Mouse (Mus musculus) midbrain, postnatal 0 days (tissue): Measurements from ENCODE around the gene Mas1. TPM values are rescaled to one million over a fixed set of nuclear protein-coding genes. Genes with fewer than 3 reads are reported as not detected.

Experiments used
- ATAC-seq: fragments of 200-750 bp; cut with Nextera tagmentation; 2 replicates; pipeline ENCODE4 v1.8.0; 2017; ENCODE audit warnings: moderate number of reproducible peaks, mild to moderate bottlenecking, moderate TSS enrichment, moderate library complexity; ENCODE audit not compliant: low FRiP score
- DNase-seq: peaks from one replicate; pipeline ENCODE4 v3.0.0-alpha.2; 2015; ENCODE audit warnings: low spot score
- H3K27ac ChIP-seq: fragments of 300-500 bp; sonication (generic); 2 replicates; pipeline ENCODE4 v1.5.1; 2014; ENCODE audit warnings: low read depth, mild to moderate bottlenecking, low read length, mixed read lengths
- H3K27me3 ChIP-seq: fragments of 300-500 bp; sonication (generic); 2 replicates; pipeline ENCODE4 v1.6.1; 2014; ENCODE audit warnings: low read length, control low read depth, mixed read lengths; ENCODE audit not compliant: insufficient read depth
- H3K36me3 ChIP-seq: fragments of 300-500 bp; sonication (generic); 2 replicates; pipeline ENCODE4 v1.6.1; 2014; ENCODE audit warnings: low read length, control low read depth, mixed read lengths; ENCODE audit not compliant: insufficient read depth
- H3K4me1 ChIP-seq: fragments of 300-500 bp; sonication (generic); 2 replicates; pipeline ENCODE4 v1.6.1; 2014; ENCODE audit warnings: mild to moderate bottlenecking, control low read depth, antibody characterized with exemption, low read length, mixed read lengths; ENCODE audit not compliant: insufficient read depth
- H3K4me2 ChIP-seq: fragments of 300-500 bp; sonication (generic); 2 replicates; pipeline ENCODE4 v1.6.1; 2014; ENCODE audit warnings: low read depth, mild to moderate bottlenecking, low read length, mixed read lengths; ENCODE audit not compliant: poor library complexity, severe bottlenecking
- H3K4me3 ChIP-seq: fragments of 300-500 bp; sonication (generic); 2 replicates; pipeline ENCODE4 v1.5.1; 2014; ENCODE audit warnings: low read depth, mild to moderate bottlenecking, low read length, moderate library complexity
- H3K9ac ChIP-seq: fragments of 300-500 bp; sonication (generic); replicated peaks from 2 replicates; pipeline ENCODE4 v1.6.1; 2014; ENCODE audit warnings: mild to moderate bottlenecking, low read length, moderate library complexity, mixed read lengths; ENCODE audit not compliant: poor library complexity, severe bottlenecking
- H3K9me3 ChIP-seq: fragments of 300-500 bp; sonication (generic); 2 replicates; pipeline ENCODE4 v1.6.1; 2016; ENCODE audit warnings: low read length, control low read depth
- CTCF ChIP-seq: IDR thresholded peaks from 2 replicates; pipeline ENCODE4 v1.5.1; 2016; ENCODE audit warnings: antibody characterized with exemption, mild to moderate bottlenecking
- WGBS: fragments of 180-500 bp; shearing (Covaris S2); extraction: QIAGEN DNeasy Blood & Tissue Kit; methylation state at CpG from one replicate; pipeline ENCODE4 v1.1.7; 2014; 5-methylcytosine and 5-hydroxymethylcytosine counted together
- polyA plus RNA-seq: library from polyadenylated mRNA; unstranded; fragments of >200 nt; fragmentation: Nextera tagmentation; extraction: Ambion mirVana; gene quantifications from 2 replicates; pipeline ENCODE4 v1.2.1, GENCODE M21; 2015
- total RNA-seq: library from RNA; depleted of rRNA; stranded (reverse); fragments of >200 nt; gene quantifications from 2 replicates; pipeline ENCODE4 v1.2.3, GENCODE M21; 2014

The Mas1 gene
- total and polyA plus RNA-seq, 2 experiments from 2014 or later = 0.27 TPM; not detected in 1

GRCm38 (mm10) chr17:12854386-12854785 is 13.6 kb downstream of the Mas1 start:
- no peak for ATAC-seq
- Histone ChIP-seq H3K36me3 (no peaks in the 10 kb centered on the region), H3K4me3 (no peak overlapping the region), H3K4me1 (no peaks in the 10 kb centered on the region), H3K27ac (no peak overlapping the region), H3K4me2 (no peak overlapping the region), H3K9ac (no peak overlapping the region), H3K27me3 (no peaks in the 10 kb centered on the region), H3K9me3 (no peaks in the 10 kb centered on the region)
- no peak for DNase-seq
- 93% methylated on average over 11 of the region's 11 CpGs for WGBS
- TF ChIP-seq CTCF = no peak

GRCm38 (mm10) chr17:12853821-12854220 is 14.1 kb downstream of the Mas1 start:
- H3K4me3 ChIP-seq = no peak overlapping the region
- TF ChIP-seq CTCF = no peak
- H3K9me3 ChIP-seq = no peaks in the 10 kb centered on the region
- no peak overlapping the region for H3K9ac ChIP-seq
- no peaks in the 10 kb centered on the region for H3K4me1 ChIP-seq
- WGBS = 81% methylated on average over 2 of the region's 2 CpGs
- H3K36me3 ChIP-seq = no peaks in the 10 kb centered on the region
- H3K27ac ChIP-seq = no peak overlapping the region
- no peaks in the 10 kb centered on the region for H3K27me3 ChIP-seq
- DNase-seq = no peak
- ATAC-seq = no peak
- H3K4me2 ChIP-seq = no peak overlapping the region

GRCm38 (mm10) chr17:12851689-12852088 is 16.3 kb downstream of the Mas1 start:
- Histone ChIP-seq H3K4me3 (no peak overlapping the region), H3K9ac (no peak overlapping the region), H3K36me3 (no peaks in the 10 kb centered on the region), H3K27me3 (no peaks in the 10 kb centered on the region), H3K4me1 (no peaks in the 10 kb centered on the region), H3K27ac (no peak overlapping the region), H3K9me3 (no peaks in the 10 kb centered on the region), H3K4me2 (no peak overlapping the region)
- no peak for ATAC-seq
- no peak for TF ChIP-seq CTCF
- DNase-seq = no peak
- 70% methylated on average over 11 of the region's 11 CpGs for WGBS

GRCm38 (mm10) chr17:12849778-12850382 is 18.1 kb downstream of the Mas1 start:
- no peak overlapping the region for H3K4me2 ChIP-seq
- no peaks in the 10 kb centered on the region for H3K4me1 ChIP-seq
- H3K36me3 ChIP-seq = no peaks in the 10 kb centered on the region
- no peak for TF ChIP-seq CTCF
- WGBS = 86% methylated on average over 8 of the region's 8 CpGs
- DNase-seq (no peak), ATAC-seq (no peak)
- H3K9me3 ChIP-seq = no peaks in the 10 kb centered on the region
- H3K9ac ChIP-seq = no peak overlapping the region
- no peaks in the 10 kb centered on the region for H3K27me3 ChIP-seq
- no peak overlapping the region for H3K27ac ChIP-seq
- H3K4me3 ChIP-seq = no peak overlapping the region

- Histone ChIP-seq H3K27me3 (no peaks in the 10 kb centered on the region), H3K27ac (no peak overlapping the region), H3K36me3 (no peaks in the 10 kb centered on the region), H3K4me1 (no peaks in the 10 kb centered on the region), H3K9me3 (no peaks in the 10 kb centered on the region), H3K4me3 (no peak overlapping the region), H3K4me2 (no peak overlapping the region), H3K9ac (no peak overlapping the region)
- DNase-seq (no peak), ATAC-seq (no peak)
- no peak for TF ChIP-seq CTCF
- 70% methylated on average over 4 of the region's 4 CpGs for WGBS
Observed at GRCm38 (mm10) chr17:12847736-12848135, 20.2 kb downstream of the Mas1 start.

GRCm38 (mm10) chr17:12846474-12846873 is 21.5 kb downstream of the Mas1 start:
- Histone ChIP-seq H3K9me3 (no peaks in the 10 kb centered on the region), H3K9ac (no peak overlapping the region), H3K4me2 (no peak overlapping the region), H3K36me3 (no peaks in the 10 kb centered on the region), H3K4me3 (no peak overlapping the region), H3K27ac (no peak overlapping the region), H3K4me1 (no peaks in the 10 kb centered on the region), H3K27me3 (no peaks in the 10 kb centered on the region)
- DNase-seq = peak; percentile 16
- ATAC-seq = no peak
- no peak for TF ChIP-seq CTCF
- WGBS = 74% methylated on average over 5 of the region's 5 CpGs
